ENCODE assay signal across 39 mouse cellular contexts in the genomic region with DNA sequence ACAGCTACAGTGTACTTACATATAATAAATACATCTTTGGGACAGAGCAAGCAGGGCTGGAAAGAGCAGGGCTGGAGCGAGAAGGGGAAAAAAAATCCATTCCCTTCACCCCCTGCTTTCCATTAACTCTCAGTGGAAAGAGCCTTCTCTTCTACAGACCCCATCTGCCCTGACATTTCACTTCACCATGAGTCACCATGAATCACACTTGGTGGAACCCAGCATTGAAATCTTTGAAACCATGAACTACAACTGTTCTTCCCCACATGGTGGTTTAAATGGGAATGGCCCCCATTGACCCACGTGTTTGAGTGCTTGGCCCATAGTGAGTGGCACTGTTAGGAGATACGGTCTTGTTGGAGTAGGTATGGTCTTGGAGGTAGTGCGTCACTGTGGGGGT. TPM values are rescaled to one million over a fixed set of nuclear protein-coding genes. Genes with fewer than 3 reads are reported as not detected.
"Had no signal": no experiment of that assay in that cellular context is flagged by ENCODE, and none has a peak within 500 bp of the region (broad histone marks: within the 10 kb centered on the region; RNA-seq: fewer than 3 reads in every experiment).

No protein-coding gene starts in this region.

- H3K4me3 ChIP-seq: heart, embryonic 10.5 days; heart, embryonic 13.5 days; heart, embryonic 15.5 days; hindbrain, embryonic 13.5 days; hindbrain, embryonic 15.5 days; limb, embryonic 13.5 days; limb, embryonic 15.5 days had no signal

- H3K4me2 ChIP-seq: heart, embryonic 13.5 days; heart, embryonic 15.5 days; hindbrain, embryonic 13.5 days; hindbrain, embryonic 15.5 days; limb, embryonic 13.5 days; limb, embryonic 15.5 days had no signal

- H3K9me3 ChIP-seq: heart, embryonic 10.5 days; heart, embryonic 13.5 days; heart, embryonic 15.5 days; hindbrain, embryonic 13.5 days; hindbrain, embryonic 15.5 days; limb, embryonic 13.5 days; limb, embryonic 15.5 days had no signal

- H3K36me3 ChIP-seq: heart, embryonic 10.5 days; heart, embryonic 13.5 days; heart, embryonic 15.5 days; hindbrain, embryonic 13.5 days; hindbrain, embryonic 15.5 days; limb, embryonic 13.5 days; limb, embryonic 15.5 days had no signal

- H3K27ac ChIP-seq: heart, embryonic 10.5 days; heart, embryonic 13.5 days; heart, embryonic 15.5 days; hindbrain, embryonic 13.5 days; hindbrain, embryonic 15.5 days; hindbrain, postnatal 0 days; kidney, postnatal 0 days; limb, embryonic 13.5 days; limb, embryonic 15.5 days had no signal

- H3K27me3 ChIP-seq: heart, embryonic 15.5 days had no signal

- ATAC-seq: hindbrain, postnatal 0 days; intestine, postnatal 0 days had no signal

- H3K9ac ChIP-seq: heart, embryonic 13.5 days; heart, embryonic 15.5 days; hindbrain, embryonic 13.5 days; hindbrain, embryonic 15.5 days; limb, embryonic 13.5 days; limb, embryonic 15.5 days; liver, embryonic 14.5 days had no signal

- DNase-seq: gastrocnemius, postnatal 14 days; gastrocnemius, postnatal 36 days; heart, adult 11 months; heart, postnatal 14 days; heart, postnatal 36 days; kidney, adult 18-20 months; kidney, adult 8-10 months; kidney, postnatal 14 days; kidney, postnatal 36 days; layer of hippocampus, adult 9-11 months; layer of hippocampus, postnatal 36 days; left cerebral cortex, postnatal 4 days; lung, adult 18-20 months had no signal

RNA-seq across cellular contexts. Expression of a gene that starts 4.1 kb away (rescaled TPM):
- total RNA-seq: heart, postnatal 36 days; hematopoietic stem cell, adult 5-6 weeks; hindbrain, postnatal 0 days; liver, adult 2 months had no signal
- polyA plus RNA-seq: heart, embryonic 10.5 days; heart, embryonic 13.5 days; heart, embryonic 15.5 days; hindbrain, embryonic 11.5 days; hindbrain, embryonic 13.5 days; intestine, embryonic 14.5 days; kidney, embryonic 14.5 days; large intestine, adult 2 months; liver, adult 2 months; liver, embryonic 14.5 days had no signal

RNA-seq across cellular contexts. Expression of a gene that starts 40.4 kb away (rescaled TPM):
- total RNA-seq: gastrocnemius, adult 18-20 months; gastrocnemius, adult 8-10 months; gastrocnemius, postnatal 14 days; gastrocnemius, postnatal 36 days; heart, adult 8-10 months; heart, postnatal 14 days; heart, postnatal 36 days; hematopoietic stem cell, adult 5-6 weeks; hindbrain, postnatal 0 days; layer of hippocampus, adult 18-20 months; layer of hippocampus, adult 8-10 months; layer of hippocampus, postnatal 14 days; layer of hippocampus, postnatal 36 days; liver, adult 2 months had no signal
- polyA plus RNA-seq: gonadal fat pad, adult 2 months; heart, embryonic 10.5 days; heart, embryonic 13.5 days; heart, embryonic 15.5 days; heart, postnatal 0 days; hindbrain, embryonic 11.5 days; hindbrain, embryonic 13.5 days; intestine, postnatal 0 days; kidney, embryonic 14.5 days; kidney, postnatal 0 days; large intestine, adult 2 months; limb, embryonic 11.5 days; limb, embryonic 13.5 days; limb, embryonic 15.5 days; liver, adult 2 months; liver, embryonic 14.5 days had no signal

RNA-seq across cellular contexts. Expression of a gene that starts 42.3 kb away (rescaled TPM):
- polyA plus RNA-seq: kidney, embryonic 14.5 days; liver, adult 2 months; liver, embryonic 14.5 days had no signal
